Mouse (Mus musculus) B cell, adult (primary cell): ENCODE measurements around the gene 1700003H04Rik. TPM values are rescaled to one million over a fixed set of nuclear protein-coding genes. Genes with fewer than 3 reads are reported as not detected.

Experiments
- total RNA-seq: library from RNA; stranded (reverse); gene quantifications from 4 replicates; pipeline ENCODE4 v1.2.4, GENCODE M21; 2023; ENCODE audit not compliant: inconsistent age

1700003H04Rik gene
- not detected in 4 replicates for total RNA-seq

DNA sequence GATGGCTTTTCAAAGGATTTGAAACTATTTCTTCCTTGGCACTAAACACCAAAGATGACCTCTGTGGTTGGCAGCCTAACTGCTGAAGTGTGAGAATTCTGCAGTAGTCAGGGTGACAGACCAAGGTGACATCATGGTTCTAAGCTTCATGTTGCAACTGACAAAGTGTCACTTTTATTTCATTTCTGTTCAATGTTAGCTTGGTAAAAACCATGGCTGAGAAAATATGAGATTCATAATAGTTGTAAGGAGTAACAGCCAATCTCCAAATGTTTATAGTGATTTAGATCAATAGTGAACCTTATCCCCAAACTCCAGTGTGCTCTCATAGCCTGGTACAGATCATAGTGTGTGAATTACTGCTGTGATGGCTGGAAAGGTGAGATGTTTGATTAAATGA lies at the start of gene 1700003H04Rik:
TSS of gene 1700003H04Rik (minus strand) at position 101 of the 400 bp plus-strand sequence.

Other genes starting within 250 kb of the 1700003H04Rik start
- not detected in 4 replicates for gene 1700006A11Rik, start 155.1 kb downstream of the 1700003H04Rik start, total RNA-seq